Comparison of ENCODE assay signal across 8 mouse cellular contexts in the genomic region with DNA sequence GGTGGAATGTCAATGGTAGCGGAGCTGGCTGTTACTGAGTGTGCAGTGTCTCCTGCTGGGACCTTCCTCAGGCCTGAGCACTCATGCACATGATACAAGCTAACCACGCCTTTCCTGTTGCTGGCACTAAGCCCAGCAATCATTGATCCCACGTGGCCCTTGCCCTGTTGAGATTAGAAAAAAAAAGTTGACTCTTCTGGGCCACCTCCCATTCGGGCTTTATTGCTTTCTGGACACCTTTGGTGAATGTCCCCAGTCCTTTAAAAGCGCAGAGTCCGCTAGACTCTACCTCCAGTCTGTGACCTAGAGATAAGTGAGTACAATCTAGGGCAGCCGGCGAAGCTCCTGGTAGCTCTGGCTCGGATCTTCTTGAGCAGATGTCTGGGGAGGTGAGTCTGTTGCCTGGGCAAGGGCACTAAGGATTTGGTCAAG. TPM values are rescaled to one million over a fixed set of nuclear protein-coding genes. Genes with fewer than 3 reads are reported as not detected.
DNase-seq lines count a peak whose midpoint lies in the region.

TSS of gene Aqp8 (plus strand) at position 222 of the 432 bp plus-strand sequence.

- peak; percentile 34 for DNase-seq in ovary, postnatal 36 days (ENCODE audit: low spot score)
- DNase-seq in ovary, postnatal 10 days (ENCODE audit: low spot score), result no peak
- peak; percentile 88 for DNase-seq in kidney, adult 9 months
- DNase-seq in lung, postnatal 4 days, result peak; percentile 57 to 68
- DNase-seq in thymus, postnatal 36 days, result no peak
- no peak for DNase-seq in Muller cell, postnatal 12 days (ENCODE audit: inconsistent ontology term)
- no peak for DNase-seq in left cerebral cortex, postnatal 25 days (ENCODE audit: low spot score in 2 of 2)

- no peaks in the 10 kb centered on the region for H3K9me3 ChIP-seq in erythroblast, embryonic 14.5 days (ENCODE audit: control insufficient read depth, low read length)

- no peaks in the 10 kb centered on the region for H3K27me3 ChIP-seq in erythroblast, embryonic 14.5 days (ENCODE audit: control insufficient read depth)

- peaks cover 74% of the 10 kb centered on the region for H3K4me1 ChIP-seq in erythroblast, embryonic 14.5 days (ENCODE audit: control insufficient read depth)

- peak within 1 kb of the TSS; percentile 36 for H3K4me3 ChIP-seq in erythroblast, embryonic 14.5 days (replicated peaks)

- peaks cover 12% of the 10 kb centered on the region for H3K36me3 ChIP-seq in erythroblast, embryonic 14.5 days (ENCODE audit: control insufficient read depth)

- intact Hi-C loops in left cerebral cortex, postnatal 25 days (cut with DNase I), result loop anchor here (5.0 kb wide), 1 partner anchor 515 kb away; no protein-coding TSS in a partner anchor

RNA-seq across cellular contexts. Expression of gene Aqp8, which starts in this region (rescaled TPM):
- not detected in 2 replicates for polyA plus RNA-seq in erythroblast, embryonic 14.5 days (2012)
- not detected for total RNA-seq in left cerebral cortex, postnatal 25 days (2021)

Comparison
In these comparisons a context has a peak if more than half of its experiments do, and no peak if none do; other contexts are left out.
1. DNase-seq: peak in ovary, postnatal 36 days (single experiment), kidney, adult 9 months (single experiment) and lung, postnatal 4 days (2 of 2); none in ovary, postnatal 10 days (single experiment), thymus, postnatal 36 days (0 of 2), Muller cell, postnatal 12 days (single experiment) and left cerebral cortex, postnatal 25 days (0 of 2).